ENCODE assay signal across 16 mouse cellular contexts in genomic region chr10:77526488-77526887, GRCm38 (mm10).
"Had no signal": no experiment of that assay in that cellular context is flagged by ENCODE, and none has a peak within 500 bp of the region (broad histone marks: within the 10 kb centered on the region; RNA-seq: fewer than 3 reads in every experiment).

No protein-coding gene starts in this region.

- H3K4me1 ChIP-seq: midbrain, embryonic 15.5 days; neural tube, embryonic 12.5 days had no signal

- H3K4me2 ChIP-seq: liver, embryonic 15.5 days; lung, embryonic 15.5 days; midbrain, embryonic 11.5 days; midbrain, embryonic 13.5 days; midbrain, embryonic 15.5 days; neural tube, embryonic 12.5 days had no signal

- H3K36me3 ChIP-seq: liver, embryonic 15.5 days; lung, embryonic 15.5 days; midbrain, embryonic 13.5 days; midbrain, embryonic 15.5 days; neural tube, embryonic 12.5 days had no signal

- DNase-seq: liver, postnatal 0 days; lung, adult 2 months; lung, postnatal 14 days; lung, postnatal 36 days; right cerebral cortex, postnatal 14 days; thymus, adult 18-20 months; thymus, postnatal 25 days; thymus, postnatal 4 days had no signal

- H3K9me3 ChIP-seq: liver, embryonic 15.5 days; lung, embryonic 15.5 days; midbrain, embryonic 13.5 days; midbrain, embryonic 15.5 days; neural tube, embryonic 12.5 days had no signal

- ATAC-seq: liver, postnatal 0 days; lung, postnatal 0 days; midbrain, embryonic 13.5 days; midbrain, embryonic 15.5 days had no signal

- H3K9ac ChIP-seq: liver, embryonic 15.5 days; liver, postnatal 0 days; lung, embryonic 15.5 days; midbrain, embryonic 13.5 days; midbrain, embryonic 15.5 days; neural tube, embryonic 12.5 days had no signal

- H3K27ac ChIP-seq: liver, embryonic 15.5 days; lung, embryonic 15.5 days; macrophage; midbrain, embryonic 13.5 days; midbrain, embryonic 15.5 days; neural tube, embryonic 12.5 days had no signal

- H3K4me3 ChIP-seq: liver, embryonic 15.5 days; lung, embryonic 15.5 days; midbrain, embryonic 13.5 days; midbrain, embryonic 15.5 days; neural tube, embryonic 12.5 days had no signal

- H3K27me3 ChIP-seq: lung, embryonic 15.5 days; midbrain, embryonic 15.5 days had no signal
